Mouse (Mus musculus) olfactory bulb, adult 2 months (tissue): ENCODE measurements at regions not wholly inside any gene's neighbourhood (a gene's known extent, or its start where the extent isn't known, plus 50 kb on each side); places are given as distances from the start of the nearest gene placed in this dataset.

ENCODE experiments used
- CTCF ChIP-seq: fragments of 200-500 bp; IDR thresholded peaks from 2 replicates; pipeline ENCODE4 v1.5.1; 2012; ENCODE audit warnings: low read depth, mild to moderate bottlenecking, low read length, moderate library complexity; ENCODE audit not compliant: insufficient read depth
- POLR2A ChIP-seq: fragments of 200-500 bp; IDR thresholded peaks from 2 replicates; pipeline ENCODE4 v1.6.1; 2012; ENCODE audit warnings: mild to moderate bottlenecking, low read depth, low read length, moderate library complexity; ENCODE audit not compliant: insufficient read depth

GRCm38 (mm10) chr8:46921585-46921984 lies 65.1 kb upstream of the Enpp6 start:
- TF ChIP-seq CTCF (no peak), POLR2A (no peak)
